In genomic region chr5:73157502-73157901, GRCm38 (mm10) we compare ENCODE assay signal across 21 mouse cellular contexts.
DNase-seq lines count a peak whose midpoint lies in the region; ATAC-seq and TF ChIP-seq lines count a peak whose summit lies in the region.
"Had no signal": no experiment of that assay in that cellular context is flagged by ENCODE, and none has a peak within 500 bp of the region (broad histone marks: within the 10 kb centered on the region; RNA-seq: fewer than 3 reads in every experiment).

No protein-coding gene starts in this region.

- no peak for TF ChIP-seq EP300 in stomach, postnatal 0 days (optimal IDR thresholded peaks at IDR 0.05)

- peaks cover 32% of the 10 kb centered on the region for H3K4me1 ChIP-seq in embryonic facial prominence, embryonic 13.5 days
- H3K4me1 ChIP-seq in embryonic facial prominence, embryonic 10.5 days, result peaks cover 7% of the 10 kb centered on the region
- H3K4me1 ChIP-seq in limb, embryonic 15.5 days, result peaks cover 15% of the 10 kb centered on the region
- 0 out of 2 replicates have a peak, but pooled peaks cover 5% of the 10 kb centered on the region for H3K4me1 ChIP-seq in limb, embryonic 10.5 days
- H3K4me1 ChIP-seq in embryonic facial prominence, embryonic 15.5 days, result peaks cover 26% of the 10 kb centered on the region
- peaks cover 9% of the 10 kb centered on the region; the same call in 1 of the 2 replicates for H3K4me1 ChIP-seq in stomach, postnatal 0 days (replicated peaks; ENCODE audit: control insufficient read depth, insufficient read depth)

- 70% methylated on average over 6 of the region's 6 CpGs for WGBS in embryonic facial prominence, embryonic 13.5 days
- 85% methylated on average over 6 of the region's 6 CpGs for WGBS in embryonic facial prominence, embryonic 10.5 days
- WGBS in limb, embryonic 15.5 days, result 58% methylated on average over 6 of the region's 6 CpGs
- 83% methylated on average over 6 of the region's 6 CpGs for WGBS in limb, embryonic 10.5 days
- WGBS in embryonic facial prominence, embryonic 15.5 days, result 51% methylated on average over 6 of the region's 6 CpGs
- 60% methylated on average over 6 of the region's 6 CpGs for WGBS in stomach, postnatal 0 days

- H3K9me3 ChIP-seq in embryonic facial prominence, embryonic 13.5 days, result no peaks in the 10 kb centered on the region
- H3K9me3 ChIP-seq in embryonic facial prominence, embryonic 10.5 days, result no peaks in the 10 kb centered on the region
- H3K9me3 ChIP-seq in limb, embryonic 15.5 days, result no peaks in the 10 kb centered on the region
- H3K9me3 ChIP-seq in limb, embryonic 10.5 days (replicated peaks), result no peaks in the 10 kb centered on the region
- no peaks in the 10 kb centered on the region for H3K9me3 ChIP-seq in embryonic facial prominence, embryonic 15.5 days (replicated peaks)
- no peaks in the 10 kb centered on the region for H3K9me3 ChIP-seq in stomach, postnatal 0 days (ENCODE audit: control insufficient read depth, low read length)
- H3K9me3 ChIP-seq: forebrain, embryonic 10.5 days; forebrain, embryonic 15.5 days; hindbrain, embryonic 10.5 days had no signal

- peak overlapping the region; percentile 64 for H3K27ac ChIP-seq in embryonic facial prominence, embryonic 13.5 days
- no peak overlapping the region for H3K27ac ChIP-seq in embryonic facial prominence, embryonic 10.5 days (replicated peaks)
- peak overlapping the region; percentile 43; the same call in 1 of the 2 replicates for H3K27ac ChIP-seq in limb, embryonic 15.5 days
- no peak overlapping the region for H3K27ac ChIP-seq in limb, embryonic 10.5 days
- peak overlapping the region; percentile 65 for H3K27ac ChIP-seq in embryonic facial prominence, embryonic 15.5 days (replicated peaks)
- 0 out of 2 replicates have a peak overlapping the region, but pooled peaks have one; percentile 13 for H3K27ac ChIP-seq in stomach, postnatal 0 days (replicated peaks)
- H3K27ac ChIP-seq: forebrain, embryonic 10.5 days; forebrain, embryonic 15.5 days; hindbrain, embryonic 10.5 days had no signal

- no peaks in the 10 kb centered on the region for H3K27me3 ChIP-seq in embryonic facial prominence, embryonic 13.5 days
- no peaks in the 10 kb centered on the region for H3K27me3 ChIP-seq in embryonic facial prominence, embryonic 10.5 days (replicated peaks; ENCODE audit: low read depth, poor library complexity, severe bottlenecking)
- H3K27me3 ChIP-seq in limb, embryonic 15.5 days, result no peaks in the 10 kb centered on the region
- H3K27me3 ChIP-seq in limb, embryonic 10.5 days (ENCODE audit: low read depth, poor library complexity, severe bottlenecking), result no peaks in the 10 kb centered on the region
- H3K27me3 ChIP-seq in embryonic facial prominence, embryonic 15.5 days, result no peaks in the 10 kb centered on the region
- no peaks in the 10 kb centered on the region for H3K27me3 ChIP-seq in stomach, postnatal 0 days (ENCODE audit: control insufficient read depth, insufficient read depth, low read length)
- H3K27me3 ChIP-seq: forebrain, embryonic 15.5 days; Patski had no signal

- no peak for DNase-seq in embryonic facial prominence, embryonic 10.5 days (ENCODE audit: low spot score)
- no peak for DNase-seq in limb, embryonic 10.5 days (ENCODE audit: low spot score)
- DNase-seq in stomach, postnatal 0 days (ENCODE audit: low spot score), result no peak
- no peak for DNase-seq in layer of hippocampus, adult 11-12 months (ENCODE audit: low spot score)
- DNase-seq: adrenal gland, postnatal 14 days; cerebellum, adult 11-12 months; cerebellum, adult 9-10 months; cerebellum, postnatal 25 days; gastrocnemius, postnatal 10 days; heart, adult 18-20 months had no signal

- TF ChIP-seq CTCF in stomach, postnatal 0 days (IDR thresholded peaks at IDR 0.05; ENCODE audit: low read depth), result no peak

- no peak overlapping the region for H3K9ac ChIP-seq in embryonic facial prominence, embryonic 13.5 days
- no peak overlapping the region for H3K9ac ChIP-seq in limb, embryonic 15.5 days
- H3K9ac ChIP-seq in embryonic facial prominence, embryonic 15.5 days, result no peak overlapping the region
- H3K9ac ChIP-seq in stomach, postnatal 0 days (ENCODE audit: low read length), result no peak overlapping the region
- H3K9ac ChIP-seq: forebrain, embryonic 15.5 days had no signal

- no peak overlapping the region for H3K4me2 ChIP-seq in embryonic facial prominence, embryonic 13.5 days
- H3K4me2 ChIP-seq in limb, embryonic 15.5 days, result no peak overlapping the region
- no peak overlapping the region for H3K4me2 ChIP-seq in embryonic facial prominence, embryonic 15.5 days (replicated peaks)
- no peak overlapping the region for H3K4me2 ChIP-seq in stomach, postnatal 0 days (replicated peaks; ENCODE audit: low read depth)
- H3K4me2 ChIP-seq: forebrain, embryonic 15.5 days; heart, embryonic 11.5 days had no signal

- no peak for ATAC-seq in embryonic facial prominence, embryonic 13.5 days (ENCODE audit: insufficient number of reproducible peaks, insufficient read depth, low FRiP score, low TSS enrichment, low read depth)
- ATAC-seq in limb, embryonic 15.5 days (ENCODE audit: insufficient number of reproducible peaks, low FRiP score, low TSS enrichment, low read depth), result no peak
- no peak for ATAC-seq in embryonic facial prominence, embryonic 15.5 days (ENCODE audit: insufficient number of reproducible peaks, low FRiP score, low TSS enrichment, low read depth)
- no peak for ATAC-seq in stomach, postnatal 0 days (ENCODE audit: low FRiP score, low TSS enrichment)
- ATAC-seq: activated CD4-positive, CD25-positive, alpha-beta regulatory T cell, adult 4 months; forebrain, embryonic 15.5 days; hindbrain, embryonic 16.5 days; Patski had no signal

- no peak overlapping the region for H3K4me3 ChIP-seq in embryonic facial prominence, embryonic 13.5 days
- H3K4me3 ChIP-seq in embryonic facial prominence, embryonic 10.5 days, result no peak overlapping the region
- no peak overlapping the region for H3K4me3 ChIP-seq in limb, embryonic 15.5 days
- no peak overlapping the region for H3K4me3 ChIP-seq in limb, embryonic 10.5 days
- no peak overlapping the region for H3K4me3 ChIP-seq in embryonic facial prominence, embryonic 15.5 days (replicated peaks)
- no peak overlapping the region for H3K4me3 ChIP-seq in stomach, postnatal 0 days (ENCODE audit: low read depth, low read length)
- H3K4me3 ChIP-seq: erythroblast, embryonic 14.5 days; forebrain, embryonic 10.5 days; forebrain, embryonic 15.5 days; hindbrain, embryonic 10.5 days had no signal

- no peaks in the 10 kb centered on the region for H3K36me3 ChIP-seq in embryonic facial prominence, embryonic 13.5 days
- no peaks in the 10 kb centered on the region for H3K36me3 ChIP-seq in embryonic facial prominence, embryonic 10.5 days (replicated peaks)
- H3K36me3 ChIP-seq in limb, embryonic 15.5 days, result no peaks in the 10 kb centered on the region
- no peaks in the 10 kb centered on the region for H3K36me3 ChIP-seq in limb, embryonic 10.5 days
- no peaks in the 10 kb centered on the region for H3K36me3 ChIP-seq in embryonic facial prominence, embryonic 15.5 days
- H3K36me3 ChIP-seq in stomach, postnatal 0 days (ENCODE audit: control insufficient read depth, insufficient read depth, low read length), result no peaks in the 10 kb centered on the region
- H3K36me3 ChIP-seq: forebrain, embryonic 10.5 days; forebrain, embryonic 15.5 days; hindbrain, embryonic 10.5 days had no signal

Comparison
In these comparisons a context has a peak if more than half of its experiments do, and no peak if none do; other contexts are left out.
1. H3K27ac ChIP-seq: peak in embryonic facial prominence, embryonic 13.5 days (single experiment), limb, embryonic 15.5 days (single experiment), embryonic facial prominence, embryonic 15.5 days (single experiment) and stomach, postnatal 0 days (single experiment); none in embryonic facial prominence, embryonic 10.5 days (single experiment) and limb, embryonic 10.5 days (single experiment).